Mouse (Mus musculus) spleen, postnatal 10 days (tissue): ENCODE results near the gene Cers1.
A peak's percentile ranks its signal among the peaks of the same experiment; 100 is the strongest.

ENCODE experiments used
- DNase-seq, 2 experiments: peaks; one replicate each; pipeline ENCODE4 v3.0.0; 2021 to 2022; ENCODE audit warnings: low spot score in 2 of 2

The Cers1 gene

DNA sequence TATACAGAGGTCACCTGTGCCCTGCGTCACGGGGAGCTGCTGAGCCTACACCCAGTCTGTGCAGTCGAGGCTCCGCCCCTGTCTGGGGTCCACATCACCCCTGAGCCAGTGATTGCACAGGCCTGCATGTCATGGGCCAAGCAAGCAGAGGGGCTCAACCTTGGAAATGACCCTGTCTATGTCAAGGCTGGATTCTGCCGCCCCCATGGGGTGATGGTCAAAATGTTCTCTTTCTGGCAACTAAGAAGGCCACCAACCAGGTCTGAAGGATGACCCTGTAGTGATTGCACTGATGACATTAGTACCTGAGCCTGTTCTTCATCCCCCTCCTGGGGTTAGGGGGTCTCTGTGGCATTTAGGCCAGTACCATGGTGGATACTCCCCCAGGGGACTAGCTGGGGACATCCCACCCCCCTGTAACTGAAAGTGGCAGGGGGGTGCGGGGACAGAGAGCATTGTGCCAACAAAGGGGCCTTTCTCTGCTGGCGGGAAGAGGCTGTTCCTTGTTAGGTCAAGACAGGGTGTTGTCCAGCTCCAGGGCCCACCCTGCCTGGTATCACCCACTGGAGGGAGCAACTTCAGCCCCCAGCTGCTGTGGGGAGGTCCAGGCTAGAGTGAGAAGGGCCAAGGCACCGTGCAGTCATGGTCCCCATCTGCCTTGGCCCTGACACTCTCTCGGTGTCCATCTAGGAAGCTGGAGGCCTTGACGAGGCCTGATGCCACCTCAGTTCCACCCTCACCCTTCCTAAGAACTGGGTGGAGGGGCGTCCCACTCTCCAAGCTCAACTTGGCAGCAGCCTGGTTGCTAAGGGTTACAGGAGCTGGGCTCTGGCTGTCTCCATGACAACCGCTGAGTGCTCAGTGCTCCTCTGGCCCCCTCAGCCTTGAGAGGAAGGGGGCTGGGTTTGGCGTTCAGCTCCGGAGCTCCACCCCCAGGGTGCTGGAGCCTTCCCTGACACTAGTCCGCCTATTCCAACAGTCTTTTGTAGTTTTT is 1.2 kb downstream of the Cers1 start:
- no peak for DNase-seq

GRCm38 (mm10) chr8:70317872-70318271 is 2.3 kb downstream of the Cers1 start:
- no peak for DNase-seq

DNA sequence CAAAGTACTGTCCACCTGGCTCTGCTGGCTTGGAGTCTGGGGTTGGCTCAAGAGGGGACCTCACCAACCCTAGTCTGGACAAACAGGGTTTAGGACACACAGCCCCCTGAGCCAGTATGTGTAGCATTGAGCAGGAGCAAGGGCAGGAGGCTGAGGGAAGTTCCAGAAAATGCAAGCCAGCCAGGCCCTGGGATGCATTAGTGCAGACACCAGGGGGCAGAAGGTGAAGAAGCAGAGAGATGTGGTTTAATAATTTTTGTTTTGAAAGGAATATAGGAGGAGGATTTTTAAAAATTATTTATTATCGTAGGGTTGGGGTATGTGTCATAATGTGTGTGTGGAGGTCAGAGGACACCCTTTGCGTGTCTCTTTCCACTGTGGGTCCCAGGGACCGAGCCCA is 8.1 kb downstream of the Cers1 start:
- DNase-seq, result no peak

- DNase-seq, result no peak
These were observed 11.9 kb downstream of the Cers1 start for GRCm38 (mm10) chr8:70327512-70327911.

DNA sequence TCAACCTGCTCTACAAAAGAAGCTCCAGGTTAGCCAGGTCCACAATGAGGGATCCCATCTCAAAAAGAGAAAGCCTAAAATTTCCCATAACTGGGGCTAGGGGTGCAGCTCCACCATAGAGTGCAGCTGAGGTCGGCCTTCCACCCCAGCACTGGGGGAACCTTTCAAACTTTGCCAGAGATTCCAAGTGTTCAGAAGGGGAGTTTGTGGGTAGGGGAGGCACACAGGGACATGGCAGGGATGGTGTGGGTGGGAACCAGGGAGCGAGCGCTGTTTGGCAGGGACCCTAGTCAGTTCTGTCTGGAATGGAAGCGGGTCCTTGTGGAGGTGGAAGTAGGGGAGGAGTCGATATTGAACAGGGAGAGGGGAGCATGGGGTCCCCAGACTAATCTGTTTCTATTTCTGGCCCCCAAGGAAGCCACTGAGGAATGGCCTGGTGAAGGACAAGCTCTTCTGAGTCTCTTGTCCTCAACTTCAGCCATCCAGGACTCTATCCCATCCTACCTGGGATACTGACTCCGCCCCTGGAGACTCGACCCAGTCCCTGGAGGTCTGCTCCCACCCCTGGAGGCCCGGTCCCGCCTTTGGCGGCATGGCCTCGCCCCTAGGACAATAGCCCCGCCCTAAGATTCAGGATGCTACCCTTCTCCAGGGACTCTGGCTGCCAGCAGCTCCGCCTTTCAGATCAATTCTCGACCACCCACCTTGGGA is 13.7 kb downstream of the Cers1 start, which contains the start of gene Gdf1:
Gene Gdf1, plus strand, starts transcription at position 694 of the 711 bp plus-strand sequence.
- no peak for DNase-seq

DNA sequence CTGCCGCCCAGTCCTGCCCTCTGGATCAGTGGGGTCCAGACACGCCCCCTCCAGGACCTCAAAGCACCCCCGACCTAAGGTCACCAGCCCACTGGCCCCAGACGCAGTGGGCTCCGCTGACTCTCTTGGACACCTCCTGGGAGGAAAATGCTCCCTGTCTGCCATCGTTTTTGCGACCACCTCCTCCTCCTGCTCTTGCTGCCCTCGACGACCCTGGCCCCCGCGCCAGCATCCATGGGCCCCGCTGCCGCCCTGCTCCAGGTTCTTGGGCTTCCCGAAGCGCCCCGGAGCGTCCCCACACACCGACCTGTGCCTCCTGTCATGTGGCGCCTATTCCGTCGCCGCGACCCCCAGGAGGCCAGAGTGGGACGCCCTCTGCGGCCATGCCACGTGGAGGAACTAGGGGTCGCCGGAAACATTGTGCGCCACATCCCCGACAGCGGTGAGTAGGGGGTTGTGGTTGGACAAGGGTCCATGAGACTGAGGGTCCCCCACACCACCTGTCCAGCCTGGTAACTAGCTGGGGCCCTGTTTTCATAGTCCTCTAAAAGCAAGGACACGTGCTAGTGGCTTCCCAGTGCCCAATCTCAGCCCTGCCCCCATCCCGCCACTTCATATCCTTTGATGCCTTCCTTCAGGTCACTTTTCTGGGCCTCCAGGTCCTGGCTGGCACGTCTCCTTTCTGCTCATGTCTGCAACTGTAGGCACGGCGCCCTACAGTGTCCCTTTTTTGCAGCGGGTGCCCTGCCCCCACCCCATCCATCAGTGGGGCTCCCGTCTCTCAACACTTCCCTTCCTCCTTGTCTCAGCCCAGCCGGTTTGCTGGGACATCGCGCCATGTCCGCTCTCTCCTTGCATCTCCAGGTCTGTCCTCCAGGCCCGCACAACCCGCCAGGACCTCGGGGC is 14.5 kb downstream of the Cers1 start:
- no peak for DNase-seq

GRCm38 (mm10) chr8:70330741-70331364 is 15.3 kb downstream of the Cers1 start:
- DNase-seq, result peak in 1 of 2 experiments; percentile 51

DNA sequence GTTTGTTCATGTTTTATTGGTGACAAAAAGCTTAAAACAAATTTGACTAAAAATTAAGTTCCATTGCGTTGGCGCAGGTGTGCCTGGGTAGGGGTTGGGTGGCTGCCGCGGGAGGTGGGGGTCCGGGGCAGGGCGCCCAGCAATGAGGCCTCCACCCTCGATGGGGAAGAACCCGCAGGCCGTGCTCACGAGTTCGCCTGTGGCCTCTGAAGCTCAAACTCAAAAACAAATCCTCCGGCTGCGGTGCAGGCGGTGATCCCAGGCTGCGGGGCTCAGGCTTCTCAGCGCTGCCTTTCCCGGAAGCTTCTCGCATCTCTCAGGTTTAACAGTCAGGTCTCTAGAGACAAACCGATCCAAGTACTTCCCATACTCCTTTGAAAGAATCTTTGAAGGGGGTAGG is 16.0 kb downstream of the Cers1 start:
- DNase-seq, result no peak

DNA sequence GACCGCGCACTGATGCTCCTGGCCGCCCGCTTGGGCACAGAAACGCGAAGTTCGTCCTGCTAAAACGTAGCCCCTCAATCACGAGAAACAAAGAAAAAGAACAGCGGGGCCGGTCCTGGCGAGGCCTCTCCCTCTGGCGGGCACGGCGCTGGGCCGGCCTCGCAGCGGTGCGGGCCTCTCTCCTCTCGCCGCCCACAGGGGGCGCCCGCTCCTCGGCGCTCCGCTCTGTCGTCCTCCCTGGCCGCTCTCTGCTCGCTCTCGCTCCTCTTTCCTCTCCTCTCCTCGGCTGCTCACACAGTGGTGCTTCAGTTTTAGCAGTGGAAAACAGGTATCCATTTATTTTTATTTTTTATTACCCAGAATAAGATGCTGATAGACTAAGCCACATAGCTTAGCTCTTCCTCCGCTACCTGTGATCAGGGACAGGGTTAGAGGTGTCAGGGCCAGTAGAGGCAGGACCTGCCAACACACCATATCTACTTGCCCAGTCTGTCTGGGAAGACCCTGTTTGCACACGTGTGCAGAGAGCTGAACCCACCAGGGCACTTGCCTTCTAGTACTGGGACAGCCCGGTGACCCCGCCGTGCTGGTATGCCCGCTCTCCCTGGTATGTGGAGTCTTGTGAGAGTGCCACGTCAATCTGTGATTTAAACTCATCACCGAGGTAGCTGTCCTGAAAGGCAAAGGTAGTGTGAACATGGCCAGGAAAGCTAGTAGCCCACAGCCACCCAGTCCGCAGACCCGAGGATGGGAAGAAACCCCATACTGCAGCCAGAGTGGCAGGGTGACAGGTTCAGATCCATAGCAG is 16.7 kb downstream of the Cers1 start:
- peak in 1 of 2 experiments; percentile 62 for DNase-seq

GRCm38 (mm10) chr8:70332878-70333202 is 17.3 kb downstream of the Cers1 start:
- DNase-seq, result no peak

DNA sequence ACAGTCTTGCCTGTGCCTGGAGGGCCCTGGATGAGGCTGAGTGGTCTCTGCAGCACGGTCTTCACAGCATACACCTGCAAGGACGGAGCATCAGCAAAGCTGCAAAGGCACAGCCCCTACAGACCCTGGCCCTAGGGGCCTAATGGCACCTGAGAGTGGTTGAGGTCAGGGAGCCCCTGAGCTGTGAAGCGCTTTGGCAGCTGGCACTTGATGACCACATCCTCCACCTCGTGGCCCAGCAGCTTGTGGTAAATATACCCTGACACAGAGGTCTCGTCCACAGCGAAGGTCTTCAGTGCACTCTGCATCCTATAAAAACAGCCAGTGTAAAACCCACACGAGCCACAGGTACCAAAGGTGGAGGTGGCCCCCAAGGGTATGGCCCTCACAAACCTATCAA is 23.4 kb downstream of the Cers1 start:
- no peak for DNase-seq

GRCm38 (mm10) chr8:70340659-70341058 is 25.1 kb downstream of the Cers1 start:
- no peak for DNase-seq

DNA sequence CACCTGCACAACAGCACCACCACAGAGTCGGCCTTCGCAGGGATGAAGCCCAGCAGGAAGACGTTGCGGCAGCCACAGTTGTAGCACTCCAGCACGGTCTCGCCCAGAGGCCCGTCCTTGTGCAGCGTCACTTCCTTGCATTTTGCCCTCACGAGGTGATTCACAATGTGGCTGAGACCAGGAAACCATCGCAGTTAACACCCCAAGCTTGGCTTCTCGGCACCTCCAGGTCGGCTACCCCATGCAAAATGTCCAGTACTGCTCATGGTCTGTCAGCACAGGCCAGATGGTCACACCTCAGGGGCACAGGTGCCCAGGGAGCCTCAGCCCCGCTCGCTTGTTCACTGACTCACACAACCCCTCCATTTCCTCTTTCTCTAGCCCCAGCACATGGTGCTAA is 26.4 kb downstream of the Cers1 start:
- DNase-seq, result no peak

DNA sequence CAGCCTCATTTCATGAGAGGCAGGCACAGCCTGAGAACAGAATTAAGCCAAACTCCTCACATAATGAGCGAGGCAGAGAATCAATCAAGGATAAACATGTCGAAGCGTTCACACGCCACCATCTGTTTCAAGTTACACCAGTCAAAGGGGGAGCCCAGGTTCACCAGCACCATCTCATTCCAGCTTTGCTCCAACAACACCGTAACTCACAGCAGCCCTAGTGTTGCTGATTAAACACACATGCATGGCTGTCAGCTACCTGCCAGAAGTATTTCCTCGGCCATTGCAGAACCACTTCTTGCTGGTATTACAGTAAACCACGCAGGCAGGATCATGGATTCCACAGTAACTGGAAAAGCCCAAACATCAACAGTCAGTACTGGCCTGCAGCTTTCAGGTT is 27.5 kb downstream of the Cers1 start:
- no peak for DNase-seq

DNA sequence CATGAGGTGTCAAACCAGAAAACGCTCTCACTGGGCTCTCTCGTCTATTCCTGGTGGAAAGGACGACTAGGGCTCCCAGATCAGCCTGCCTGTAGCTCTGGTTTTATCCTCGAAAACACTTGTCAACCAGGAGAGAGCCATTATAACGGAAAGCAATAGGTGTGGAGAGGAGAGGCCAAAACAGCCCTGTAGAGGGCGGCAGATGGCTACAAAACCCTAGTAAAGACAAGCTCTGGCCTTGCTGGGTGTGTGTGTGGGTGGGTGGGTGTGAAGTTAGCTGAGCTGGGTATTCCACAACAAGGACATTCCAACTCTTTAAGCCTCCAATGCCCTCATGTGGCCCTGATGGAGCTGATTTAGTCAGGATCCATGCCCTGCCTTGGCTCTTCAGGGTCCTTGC is 28.1 kb downstream of the Cers1 start:
- peak in 1 of 2 experiments; percentile 63 for DNase-seq

- no peak for DNase-seq
These were observed 28.7 kb downstream of the Cers1 start for GRCm38 (mm10) chr8:70344279-70344678.

- DNase-seq, result no peak
These were observed 31.9 kb downstream of the Cers1 start for GRCm38 (mm10) chr8:70347443-70347842.

DNA sequence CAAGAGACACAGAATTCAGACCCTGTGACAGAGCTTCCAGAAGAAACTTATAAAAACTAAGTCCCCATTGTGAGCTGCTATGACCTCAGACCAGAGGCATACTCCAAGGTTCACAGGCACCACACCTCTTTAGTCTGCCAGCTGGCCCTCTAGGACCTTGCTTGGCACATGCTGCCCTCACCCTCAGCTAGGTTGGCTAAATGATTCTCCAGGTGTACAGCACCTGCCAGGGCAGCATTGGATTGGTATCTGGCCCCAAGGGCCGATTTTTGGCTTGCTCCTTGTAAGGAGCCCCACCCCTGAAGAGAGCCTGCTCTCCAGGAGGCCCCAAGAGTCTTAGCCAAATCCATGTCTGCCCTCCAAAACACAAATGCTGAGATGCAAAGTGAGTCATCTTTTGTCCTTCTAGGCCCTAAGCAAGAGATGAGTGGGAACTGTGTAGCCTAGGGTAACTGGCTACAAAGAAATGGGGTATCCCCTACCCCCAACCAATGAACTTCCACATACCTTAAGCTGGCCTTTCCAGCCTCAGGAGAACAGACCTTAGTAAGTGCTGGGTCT is 32.4 kb downstream of the Cers1 start:
- no peak for DNase-seq

GRCm38 (mm10) chr8:70351035-70351999 is 35.7 kb downstream of the Cers1 start:
- no peak for DNase-seq
